Mouse (Mus musculus): ENCODE data around the gene Kti12. TPM values are rescaled to one million over a fixed set of nuclear protein-coding genes. Genes with fewer than 3 reads are reported as not detected.

Kti12 gene
- 33.7 and 34.6 TPM in 2 replicates for polyA plus RNA-seq (2015; fragmentation: Nextera tagmentation; extraction: Ambion mirVana)

DNA sequence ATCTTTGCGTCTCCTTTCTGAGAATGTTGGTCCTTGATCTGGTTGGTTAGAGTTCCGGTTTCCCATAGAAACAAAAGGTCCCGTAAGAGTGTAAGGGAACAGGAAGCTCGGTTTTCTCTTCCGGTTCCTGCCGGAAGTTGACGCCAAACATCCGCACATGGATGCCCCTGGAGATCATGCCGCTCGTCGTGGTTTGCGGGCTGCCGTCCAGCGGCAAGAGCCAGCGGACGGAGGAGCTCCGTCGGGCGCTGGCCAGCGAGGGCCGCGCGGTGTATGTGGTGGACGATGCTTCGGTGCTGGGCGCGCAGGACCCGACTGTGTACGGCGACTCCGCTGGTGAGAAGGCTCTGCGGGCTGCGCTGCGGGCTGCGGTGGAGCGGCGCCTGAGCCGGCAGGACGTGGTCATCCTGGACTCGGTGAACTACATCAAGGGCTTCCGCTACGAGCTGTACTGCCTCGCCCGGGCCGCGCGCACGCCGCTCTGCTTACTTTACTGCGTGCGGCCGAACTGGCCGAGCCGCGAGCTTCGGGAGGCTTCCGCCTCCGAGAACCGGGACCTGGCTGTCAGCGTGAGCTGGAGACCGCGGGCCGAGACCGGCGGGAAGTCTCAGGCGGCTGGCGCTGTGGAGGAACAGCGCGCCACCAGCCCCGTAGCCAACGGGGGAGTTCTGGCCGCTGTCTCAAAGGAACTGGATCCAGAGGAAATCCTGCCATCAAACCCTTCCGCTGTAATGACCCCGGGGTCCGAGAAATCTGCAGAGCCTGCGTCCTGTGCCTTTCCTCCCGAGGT, at the start of gene Kti12:
TSS of gene Kti12 (plus strand) at position 71 of the 790 bp plus-strand sequence.
- under 1% methylated on average over 77 of the region's 77 CpGs for WGBS

DNA sequence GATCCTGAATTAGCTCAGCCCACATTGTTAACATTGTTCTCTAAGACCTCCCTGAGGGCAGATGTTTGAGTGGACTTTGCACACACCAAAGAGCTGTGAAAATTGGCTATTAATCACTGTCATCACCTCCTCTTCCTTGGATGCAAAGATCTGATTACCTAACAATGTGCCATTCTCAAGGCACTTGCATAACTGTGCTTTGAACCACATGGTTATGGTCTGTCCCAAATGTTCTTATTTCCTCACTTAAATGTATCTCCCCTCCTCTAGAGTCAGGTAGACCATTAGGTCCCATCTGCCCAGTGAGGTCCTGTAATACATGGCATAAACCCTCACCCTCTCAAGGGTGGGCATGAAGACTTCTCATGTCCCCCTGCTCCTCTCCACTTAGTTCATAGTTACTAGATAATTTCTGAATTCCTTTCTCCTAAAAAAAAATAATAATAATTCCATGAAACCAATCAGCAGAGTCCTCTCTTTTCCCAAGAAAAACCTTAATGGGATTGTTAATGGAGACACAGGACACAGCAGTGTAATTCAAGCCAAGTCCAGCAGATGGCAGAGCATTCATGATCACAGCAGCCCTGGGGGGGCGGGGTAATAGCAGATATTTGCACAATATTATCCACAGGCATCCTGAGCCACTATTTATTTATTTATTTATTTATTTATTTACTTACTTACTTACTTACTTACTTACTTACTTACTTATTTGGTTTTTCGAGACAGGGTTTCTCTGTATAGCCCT, 49.3 kb upstream of the Kti12 start:
- WGBS = 56% methylated on average over 2 of the region's 2 CpGs
- no peak overlapping the region for H3K4me2 ChIP-seq (ENCODE audit: low read length)
- H3K4me3 ChIP-seq (replicated peaks; ENCODE audit: low read length) = no peak overlapping the region
- H3K9ac ChIP-seq (replicated peaks; ENCODE audit: low read depth, low read length) = no peak overlapping the region
- no peak for ATAC-seq
- H3K4me1 ChIP-seq (replicated peaks; ENCODE audit: control insufficient read depth, insufficient read depth, low read length) = no peaks in the 10 kb centered on the region
- no peak overlapping the region for H3K27ac ChIP-seq (ENCODE audit: low read length)
- no peaks in the 10 kb centered on the region for H3K9me3 ChIP-seq (ENCODE audit: control insufficient read depth, low read length)
- H3K27me3 ChIP-seq (replicated peaks; ENCODE audit: control insufficient read depth, insufficient read depth, low read length) = no peaks in the 10 kb centered on the region
- H3K36me3 ChIP-seq (ENCODE audit: control insufficient read depth, insufficient read depth) = no peaks in the 10 kb centered on the region

More for the DNA sequence above, at the start of gene Kti12:
- H3K27me3 ChIP-seq (replicated peaks; ENCODE audit: control insufficient read depth, insufficient read depth, low read length) = no peaks in the 10 kb centered on the region
- peak within 1 kb of the TSS; percentile 93 for H3K4me3 ChIP-seq (replicated peaks; ENCODE audit: low read length)
- H3K4me2 ChIP-seq (ENCODE audit: low read length) = peak within 1 kb of the TSS; percentile 93
- H3K27ac ChIP-seq (ENCODE audit: low read length) = peak within 1 kb of the TSS; percentile 79
- H3K4me1 ChIP-seq (replicated peaks; ENCODE audit: control insufficient read depth, insufficient read depth, low read length) = peaks cover 21% of the 10 kb centered on the region
- H3K36me3 ChIP-seq (ENCODE audit: control insufficient read depth, insufficient read depth) = no peaks in the 10 kb centered on the region
- peak; percentile 94 for ATAC-seq
- H3K9ac ChIP-seq (replicated peaks; ENCODE audit: low read depth, low read length) = peak within 1 kb of the TSS; percentile 75
- H3K9me3 ChIP-seq (ENCODE audit: control insufficient read depth, low read length) = no peaks in the 10 kb centered on the region

DNA sequence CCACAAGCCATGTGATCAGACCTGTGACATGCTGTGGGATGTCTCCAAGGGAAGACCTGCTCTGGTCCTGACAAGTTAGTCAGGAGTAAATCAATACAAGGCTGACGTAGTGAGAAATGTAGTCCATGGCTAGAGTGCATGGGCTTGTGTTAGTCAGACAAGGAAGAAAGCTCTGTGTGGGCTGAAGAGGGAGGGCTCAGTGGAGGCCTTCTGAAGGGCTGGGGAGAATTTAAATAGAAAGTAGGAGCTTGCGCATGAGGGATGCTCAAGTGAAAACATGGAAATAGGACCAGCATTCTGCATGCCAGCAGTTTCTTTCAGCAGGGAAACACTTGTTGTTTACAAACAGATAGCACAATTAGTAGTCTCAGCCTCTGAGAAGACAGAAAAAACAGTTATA, 44.0 kb upstream of the Kti12 start:
- Histone ChIP-seq H3K36me3 (ENCODE audit: control insufficient read depth, insufficient read depth) (no peaks in the 10 kb centered on the region), H3K9ac (replicated peaks; ENCODE audit: low read depth, low read length) (no peak overlapping the region), H3K27me3 (replicated peaks; ENCODE audit: control insufficient read depth, insufficient read depth, low read length) (no peaks in the 10 kb centered on the region), H3K4me1 (replicated peaks; ENCODE audit: control insufficient read depth, insufficient read depth, low read length) (no peaks in the 10 kb centered on the region), H3K4me3 (replicated peaks; ENCODE audit: low read length) (no peak overlapping the region), H3K9me3 (ENCODE audit: control insufficient read depth, low read length) (no peaks in the 10 kb centered on the region), H3K27ac (ENCODE audit: low read length) (no peak overlapping the region), H3K4me2 (ENCODE audit: low read length) (no peak overlapping the region)
- ATAC-seq = no peak
- 78% methylated on average over 2 of the region's 2 CpGs for WGBS

DNA sequence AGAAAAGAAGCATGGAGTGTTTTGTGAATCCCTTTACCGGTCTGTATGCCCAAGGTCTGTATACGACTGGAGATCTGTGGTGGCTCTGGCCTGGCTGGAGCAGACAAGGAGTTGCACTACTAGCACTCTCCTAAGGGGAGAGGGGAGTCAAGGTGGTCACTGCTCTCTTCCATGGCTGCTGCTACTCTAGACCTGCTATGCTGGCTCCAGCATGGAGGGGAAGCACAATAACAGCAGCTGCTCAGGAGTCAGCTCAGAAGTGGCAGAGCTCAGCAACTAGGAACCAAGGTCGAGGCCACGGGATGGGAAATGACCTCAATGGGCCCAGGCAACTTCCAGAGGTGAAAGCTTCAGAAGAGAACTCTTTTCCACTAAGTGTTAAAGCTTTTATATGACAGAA, 36.4 kb upstream of the Kti12 start:
- no peak for ATAC-seq
- H3K9ac ChIP-seq (replicated peaks; ENCODE audit: low read depth, low read length) = no peak overlapping the region
- 66% methylated on average over 4 of the region's 4 CpGs for WGBS

GRCm38 (mm10) chr4:108811550-108811949, 36.0 kb upstream of the Kti12 start:
- no peak overlapping the region for H3K4me2 ChIP-seq (ENCODE audit: low read length)
- ATAC-seq = no peak
- H3K36me3 ChIP-seq (ENCODE audit: control insufficient read depth, insufficient read depth) = 0 out of 2 replicates have a peak, but pooled peaks cover 3% of the 10 kb centered on the region
- 68% methylated on average over 6 of the region's 6 CpGs for WGBS
- H3K27ac ChIP-seq (ENCODE audit: low read length) = no peak overlapping the region
- no peaks in the 10 kb centered on the region for H3K27me3 ChIP-seq (replicated peaks; ENCODE audit: control insufficient read depth, insufficient read depth, low read length)
- H3K4me1 ChIP-seq (replicated peaks; ENCODE audit: control insufficient read depth, insufficient read depth, low read length) = no peaks in the 10 kb centered on the region
- H3K4me3 ChIP-seq (replicated peaks; ENCODE audit: low read length) = no peak overlapping the region
- H3K9me3 ChIP-seq (ENCODE audit: control insufficient read depth, low read length) = no peaks in the 10 kb centered on the region
- H3K9ac ChIP-seq (replicated peaks; ENCODE audit: low read depth, low read length) = no peak overlapping the region

More for the DNA sequence above, 36.4 kb upstream of the Kti12 start:
- Histone ChIP-seq H3K9me3 (ENCODE audit: control insufficient read depth, low read length) (no peaks in the 10 kb centered on the region), H3K4me2 (ENCODE audit: low read length) (no peak overlapping the region), H3K36me3 (ENCODE audit: control insufficient read depth, insufficient read depth) (0 out of 2 replicates have a peak, but pooled peaks cover 3% of the 10 kb centered on the region), H3K4me3 (replicated peaks; ENCODE audit: low read length) (no peak overlapping the region), H3K27me3 (replicated peaks; ENCODE audit: control insufficient read depth, insufficient read depth, low read length) (no peaks in the 10 kb centered on the region), H3K27ac (ENCODE audit: low read length) (no peak overlapping the region), H3K4me1 (replicated peaks; ENCODE audit: control insufficient read depth, insufficient read depth, low read length) (no peaks in the 10 kb centered on the region)

- ATAC-seq = no peak
- H3K27me3 ChIP-seq (replicated peaks; ENCODE audit: control insufficient read depth, insufficient read depth, low read length) = no peaks in the 10 kb centered on the region
- H3K27ac ChIP-seq (ENCODE audit: low read length) = no peak overlapping the region
- no peaks in the 10 kb centered on the region for H3K9me3 ChIP-seq (ENCODE audit: control insufficient read depth, low read length)
- no peak overlapping the region for H3K4me2 ChIP-seq (ENCODE audit: low read length)
- WGBS = 96% methylated on average over 3 of the region's 3 CpGs
- peaks cover 36% of the 10 kb centered on the region for H3K36me3 ChIP-seq (ENCODE audit: control insufficient read depth, insufficient read depth)
- H3K4me1 ChIP-seq (replicated peaks; ENCODE audit: control insufficient read depth, insufficient read depth, low read length) = no peaks in the 10 kb centered on the region
- no peak overlapping the region for H3K9ac ChIP-seq (replicated peaks; ENCODE audit: low read depth, low read length)
- no peak overlapping the region for H3K4me3 ChIP-seq (replicated peaks; ENCODE audit: low read length)
Measured at GRCm38 (mm10) chr4:108825677-108826076, 21.9 kb upstream of the Kti12 start.

DNA sequence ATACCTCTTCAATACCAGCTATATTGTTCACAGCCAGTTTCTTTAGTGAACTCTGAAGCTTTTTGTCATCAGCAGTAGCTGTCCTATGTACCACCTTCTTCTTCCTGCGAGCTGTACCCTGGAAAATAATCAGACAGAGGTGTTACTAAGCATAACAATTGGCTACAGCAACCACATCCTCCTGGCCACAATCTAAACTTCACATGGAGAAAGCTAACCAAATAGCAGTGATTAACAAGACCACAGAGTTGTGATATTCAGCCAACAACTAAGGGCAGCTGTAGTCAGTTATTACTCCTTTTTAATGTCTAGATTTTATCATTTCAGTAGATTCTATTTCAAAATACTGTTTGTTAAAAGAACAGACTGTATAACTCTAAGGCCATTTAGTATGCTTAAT, 21.5 kb upstream of the Kti12 start:
- H3K36me3 ChIP-seq (ENCODE audit: control insufficient read depth, insufficient read depth) = peaks cover 34% of the 10 kb centered on the region

DNA sequence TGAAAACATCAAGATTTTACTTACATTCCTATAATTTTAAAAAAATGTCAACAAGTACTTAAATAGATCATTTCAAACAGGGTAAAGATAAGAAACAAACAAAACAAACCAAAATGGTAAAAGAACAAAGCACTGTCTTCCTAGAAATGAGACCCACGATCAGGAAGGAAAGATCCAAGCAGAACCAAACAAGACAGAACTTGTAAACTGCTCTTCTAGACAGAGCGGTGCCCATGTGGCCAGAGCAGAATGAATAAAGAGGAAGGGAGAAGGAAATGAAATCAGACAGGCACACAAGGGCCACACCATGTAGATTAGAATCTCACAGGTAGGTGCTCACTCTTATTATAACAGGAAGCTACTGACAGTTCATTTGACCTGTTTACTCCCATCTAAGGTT, 20.9 kb upstream of the Kti12 start:
- ATAC-seq = no peak
- Histone ChIP-seq H3K36me3 (ENCODE audit: control insufficient read depth, insufficient read depth) (peaks cover 31% of the 10 kb centered on the region), H3K4me3 (replicated peaks; ENCODE audit: low read length) (no peak overlapping the region), H3K27ac (ENCODE audit: low read length) (no peak overlapping the region), H3K9ac (replicated peaks; ENCODE audit: low read depth, low read length) (no peak overlapping the region), H3K9me3 (ENCODE audit: control insufficient read depth, low read length) (no peaks in the 10 kb centered on the region), H3K4me1 (replicated peaks; ENCODE audit: control insufficient read depth, insufficient read depth, low read length) (peaks cover 4% of the 10 kb centered on the region), H3K27me3 (replicated peaks; ENCODE audit: control insufficient read depth, insufficient read depth, low read length) (no peaks in the 10 kb centered on the region), H3K4me2 (ENCODE audit: low read length) (no peak overlapping the region)
- WGBS = 86% methylated on average over 2 of the region's 2 CpGs

More for the DNA sequence above, 21.5 kb upstream of the Kti12 start:
- no peak for ATAC-seq
- Histone ChIP-seq H3K9me3 (ENCODE audit: control insufficient read depth, low read length) (no peaks in the 10 kb centered on the region), H3K9ac (replicated peaks; ENCODE audit: low read depth, low read length) (no peak overlapping the region), H3K4me2 (ENCODE audit: low read length) (no peak overlapping the region), H3K27ac (ENCODE audit: low read length) (no peak overlapping the region), H3K4me3 (replicated peaks; ENCODE audit: low read length) (no peak overlapping the region), H3K4me1 (replicated peaks; ENCODE audit: control insufficient read depth, insufficient read depth, low read length) (0 out of 2 replicates have a peak, but pooled peaks cover 3% of the 10 kb centered on the region), H3K27me3 (replicated peaks; ENCODE audit: control insufficient read depth, insufficient read depth, low read length) (no peaks in the 10 kb centered on the region)
- 82% methylated on average over 1 of the region's 1 CpGs for WGBS

- no peaks in the 10 kb centered on the region for H3K9me3 ChIP-seq (ENCODE audit: control insufficient read depth, low read length)
- H3K27me3 ChIP-seq (replicated peaks; ENCODE audit: control insufficient read depth, insufficient read depth, low read length) = no peaks in the 10 kb centered on the region
- ATAC-seq = no peak
- no peak overlapping the region for H3K9ac ChIP-seq (replicated peaks; ENCODE audit: low read depth, low read length)
- 89% methylated on average over 1 of the region's 1 CpGs for WGBS
- H3K4me3 ChIP-seq (replicated peaks; ENCODE audit: low read length) = no peak overlapping the region
- no peak overlapping the region for H3K27ac ChIP-seq (ENCODE audit: low read length)
- peak overlapping the region; percentile 21; the same call in 1 of the 2 replicates for H3K4me2 ChIP-seq (ENCODE audit: low read length)
- H3K4me1 ChIP-seq (replicated peaks; ENCODE audit: control insufficient read depth, insufficient read depth, low read length) = peaks cover 16% of the 10 kb centered on the region
- H3K36me3 ChIP-seq (ENCODE audit: control insufficient read depth, insufficient read depth) = peaks cover 12% of the 10 kb centered on the region
Measured at GRCm38 (mm10) chr4:108830698-108831097, 16.9 kb upstream of the Kti12 start.
